Mouse (Mus musculus): ENCODE results near the gene Nf1.

GRCm38 (mm10) chr11:79581257-79581656 lies 241.8 kb downstream of the Nf1 start:
- TF ChIP-seq MYOG (IDR thresholded peaks at IDR 0.05; ENCODE audit: control insufficient read depth, extremely low read depth, insufficient read length) (no peak), CTCF (IDR thresholded peaks at IDR 0.05; ENCODE audit: control insufficient read depth, insufficient read depth, insufficient read length) (no peak), MAX (IDR thresholded peaks at IDR 0.05) (no peak), MYOD1 (IDR thresholded peaks at IDR 0.05; ENCODE audit: control insufficient read depth, insufficient read length, low read depth) (no peak)
